Mouse (Mus musculus): Measurements from ENCODE around the gene Slc39a12.

Slc39a12 gene

DNA sequence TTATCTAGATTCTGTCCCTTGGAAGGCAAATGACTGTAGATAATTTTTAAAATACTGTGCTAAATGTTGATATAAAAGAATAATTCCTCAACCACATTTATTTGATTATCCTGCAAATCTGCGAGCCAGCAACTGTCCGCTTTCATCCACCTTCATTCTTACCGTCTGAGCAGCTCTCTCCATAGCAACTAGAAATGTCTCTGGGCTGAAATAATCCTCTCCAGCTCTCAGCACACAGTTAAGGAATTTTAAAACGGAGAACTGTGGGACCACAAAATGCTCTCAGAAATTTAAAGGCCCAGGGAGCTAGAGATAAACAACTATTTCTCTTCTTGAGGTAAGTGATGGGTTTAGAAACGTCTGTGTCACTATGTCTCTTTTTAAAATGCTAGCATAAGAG, at the start of gene Slc39a12:
TSS of gene Slc39a12 (plus strand) at position 155 of the 400 bp plus-strand sequence.
- DNase-seq (ENCODE audit: low read depth, low spot score) = no peak

DNA sequence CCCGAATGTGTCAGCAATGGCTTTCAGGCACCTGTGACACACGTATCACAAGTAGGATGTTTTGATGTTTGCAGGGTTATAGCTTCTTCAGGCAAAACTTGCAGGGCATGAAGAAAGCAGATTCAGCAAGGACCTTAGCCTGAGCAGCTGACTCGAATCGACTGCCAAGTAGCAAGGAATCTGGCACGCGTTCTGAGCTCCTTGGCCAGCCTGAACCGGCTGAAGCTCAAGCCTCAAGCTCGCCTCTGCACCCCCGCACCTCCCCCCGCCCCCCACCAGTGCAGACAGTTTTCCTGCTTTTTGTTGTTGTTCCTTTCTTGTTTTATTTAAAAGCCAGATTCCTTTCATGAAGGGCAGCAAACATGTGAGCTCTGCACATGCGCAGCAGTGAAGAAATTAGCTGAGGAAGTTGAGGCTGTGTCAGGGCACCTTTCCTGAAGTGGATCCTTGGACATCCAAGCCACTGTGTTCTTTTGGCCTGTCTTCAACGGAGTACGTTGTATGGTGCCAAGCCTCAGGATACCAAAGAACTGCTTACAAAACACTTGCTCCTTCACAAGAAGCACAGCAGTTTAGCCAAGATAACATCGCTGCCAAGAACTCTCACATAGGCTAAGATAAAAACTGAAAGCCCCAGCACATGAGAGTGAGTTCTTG, 46.3 kb upstream of the Slc39a12 start:
- no peak for DNase-seq (ENCODE audit: low read depth, low spot score)

DNA sequence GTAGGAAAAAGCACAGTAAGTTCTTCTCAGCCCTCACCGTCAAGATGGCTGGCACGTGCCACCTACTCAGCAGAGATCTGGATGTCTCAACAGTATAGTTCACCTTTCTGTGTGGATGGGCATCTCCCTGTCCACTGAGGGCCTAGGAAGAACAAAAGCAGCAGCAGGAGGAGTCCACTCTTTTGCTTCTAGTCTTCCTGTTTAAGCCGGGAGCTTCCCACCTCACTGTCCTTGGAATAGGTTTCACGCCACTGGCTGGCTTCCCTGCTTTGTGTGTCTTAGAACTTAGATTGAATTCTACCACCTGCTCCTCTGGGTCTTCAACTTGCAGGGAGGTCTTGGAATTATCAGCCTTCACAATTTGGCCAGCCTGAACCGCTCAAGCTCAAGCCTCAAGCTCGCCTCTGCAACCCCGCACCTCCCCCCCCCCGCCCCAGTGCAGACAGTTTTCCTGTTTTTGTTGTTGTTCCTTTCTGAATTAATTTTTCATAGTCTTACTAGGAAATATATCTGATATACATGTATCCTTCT, 45.7 kb upstream of the Slc39a12 start:
- DNase-seq (ENCODE audit: low read depth, low spot score) = no peak

DNA sequence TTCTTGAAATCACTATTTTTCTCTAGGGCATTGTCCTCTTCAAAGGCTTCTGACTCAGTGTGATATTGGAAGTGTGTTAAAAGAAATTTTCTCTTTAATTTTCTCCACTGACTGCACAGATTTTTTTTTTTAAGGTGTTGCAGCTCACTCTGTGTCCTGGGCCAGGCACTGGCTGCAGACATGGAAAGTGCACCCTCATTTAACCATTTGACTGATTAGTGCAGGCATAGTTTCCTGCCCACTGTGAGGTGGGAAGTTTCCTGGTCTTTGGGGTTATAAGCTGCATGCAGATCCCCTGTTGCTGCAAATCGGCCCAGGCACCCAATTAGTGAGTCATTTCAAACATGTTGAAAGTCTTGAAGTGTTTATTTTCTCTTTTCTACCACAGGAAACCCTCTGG, 740 bp downstream of the Slc39a12 start:
- no peak for DNase-seq (ENCODE audit: low read depth, low spot score)

DNA sequence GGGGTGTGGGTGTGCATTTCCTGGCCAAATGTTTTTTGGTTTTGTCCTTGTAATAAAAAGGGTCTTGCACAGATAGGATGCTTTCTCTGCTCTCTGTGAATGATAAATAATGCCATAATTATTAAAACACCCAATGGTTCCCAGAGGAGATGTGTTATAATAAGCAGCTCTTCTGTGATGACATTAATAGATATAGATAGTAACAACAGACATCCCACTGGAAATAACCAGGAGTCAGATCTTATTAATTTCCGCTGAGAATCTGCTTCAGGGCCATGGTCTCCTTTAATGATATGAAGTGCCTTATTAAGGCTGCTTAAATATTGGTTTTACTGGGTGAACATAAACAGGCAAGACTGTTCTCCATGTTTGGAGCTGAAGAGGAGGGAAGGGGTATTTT, 2.8 kb downstream of the Slc39a12 start:
- DNase-seq (ENCODE audit: low read depth, low spot score) = no peak

DNA sequence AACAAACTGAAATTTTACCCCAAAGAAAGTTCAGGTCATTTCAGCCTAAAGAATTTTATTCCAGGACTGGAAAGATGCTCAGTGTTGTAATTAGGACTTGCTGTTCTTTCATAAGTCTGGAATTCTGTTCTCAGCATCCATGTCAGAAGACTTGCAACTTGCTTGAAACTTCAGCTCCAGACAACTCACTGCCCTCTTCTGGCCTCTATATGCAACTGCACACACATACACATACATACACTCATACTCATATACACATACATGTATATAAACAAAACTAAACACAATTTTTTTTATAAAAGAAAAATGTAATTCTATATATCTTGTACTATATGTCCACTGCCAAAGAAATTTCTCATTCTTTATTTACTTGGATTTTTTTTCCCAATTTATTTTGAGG, 14.9 kb downstream of the Slc39a12 start:
- no peak for DNase-seq (ENCODE audit: low read depth, low spot score)

DNA sequence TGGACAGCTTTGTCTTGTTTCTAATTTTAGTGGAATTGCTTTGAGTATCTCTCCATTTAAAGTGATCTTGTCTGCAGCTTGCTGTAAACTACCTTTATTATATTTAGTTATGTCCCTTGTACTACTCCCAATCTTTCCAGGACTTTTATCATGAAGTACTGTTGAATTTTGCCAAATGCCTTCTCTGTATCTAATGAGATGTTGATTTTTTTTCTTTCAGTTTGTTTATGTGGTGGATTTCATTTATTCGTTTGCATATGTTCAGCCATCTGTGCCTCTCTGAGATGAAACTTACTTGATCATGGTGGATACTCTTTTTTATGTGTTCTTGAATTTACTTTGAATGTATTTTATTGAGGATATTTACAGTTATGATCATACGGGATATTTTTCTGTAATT, 40.9 kb downstream of the Slc39a12 start:
- DNase-seq (ENCODE audit: low read depth, low spot score) = no peak

DNA sequence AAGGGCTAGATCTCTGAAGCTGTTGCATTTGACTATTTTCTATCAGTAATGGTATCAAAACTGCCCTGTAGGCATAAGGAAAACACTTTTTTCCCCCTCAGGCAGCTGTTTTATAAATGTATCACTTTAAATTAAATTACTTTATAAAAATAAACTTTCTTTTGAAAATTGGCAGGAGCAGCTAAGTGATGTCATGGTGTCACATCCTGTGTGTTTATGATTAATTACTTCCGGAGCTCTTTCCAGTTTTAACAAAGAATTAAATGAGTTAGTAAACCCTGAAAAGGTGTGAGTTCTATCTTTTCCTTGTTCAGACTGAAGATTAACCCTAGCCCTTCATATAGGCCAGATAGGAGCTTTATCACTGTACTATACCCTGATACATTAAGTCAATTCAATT, 59.2 kb downstream of the Slc39a12 start:
- DNase-seq (ENCODE audit: low read depth, low spot score) = no peak

DNA sequence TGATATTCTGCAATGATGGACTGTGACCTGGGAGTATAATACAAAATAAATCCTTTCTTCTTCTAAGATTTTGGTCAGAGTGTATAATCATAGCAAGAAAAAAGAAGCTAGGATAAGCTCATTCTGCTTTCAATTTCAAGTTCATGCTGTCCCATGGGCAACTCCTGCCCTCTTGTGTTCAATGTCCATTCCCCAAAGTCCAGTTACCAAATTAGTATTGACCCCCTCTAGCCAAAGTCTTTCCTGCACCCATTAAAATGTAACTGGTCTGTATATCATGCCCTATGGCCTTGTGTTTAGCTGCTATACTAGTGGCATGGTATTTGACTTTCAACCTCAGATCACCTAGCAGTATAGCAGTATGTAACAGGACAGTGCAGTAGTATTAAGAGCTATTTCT, 62.8 kb downstream of the Slc39a12 start:
- no peak for DNase-seq (ENCODE audit: low read depth, low spot score)

DNA sequence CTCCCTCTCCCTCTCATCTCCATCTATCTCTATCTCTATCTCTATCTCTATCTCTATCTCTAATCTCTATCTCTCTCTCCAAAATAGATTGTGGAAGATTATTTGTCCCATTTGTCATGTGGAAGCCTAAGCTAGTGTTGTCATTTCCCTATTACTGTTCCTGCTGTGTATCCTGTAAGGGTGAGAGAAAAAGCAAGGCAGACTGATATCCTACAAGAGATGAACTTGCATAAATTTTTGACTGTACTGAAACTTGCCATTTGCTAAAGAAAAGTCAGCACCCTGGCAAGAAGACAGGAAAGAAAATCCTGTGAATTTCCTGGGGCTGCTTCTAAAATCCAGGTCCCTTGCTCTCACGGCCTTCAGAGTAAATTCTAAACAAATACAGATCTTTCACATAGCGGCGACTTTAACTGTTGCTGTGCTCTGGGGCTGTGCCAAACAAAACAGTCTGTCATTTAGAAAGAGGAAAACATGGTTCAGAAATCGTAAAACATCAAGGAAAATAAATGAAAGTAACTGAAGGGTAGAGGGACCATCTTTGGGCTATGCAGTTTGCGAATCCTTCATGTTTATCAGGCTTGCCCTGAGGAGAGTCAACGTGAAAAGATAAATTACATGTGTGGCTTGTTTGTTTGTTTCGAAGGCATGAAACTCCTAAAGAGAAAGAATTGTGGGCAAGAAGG, 67.0 kb downstream of the Slc39a12 start:
- DNase-seq (ENCODE audit: low read depth, low spot score) = no peak

DNA sequence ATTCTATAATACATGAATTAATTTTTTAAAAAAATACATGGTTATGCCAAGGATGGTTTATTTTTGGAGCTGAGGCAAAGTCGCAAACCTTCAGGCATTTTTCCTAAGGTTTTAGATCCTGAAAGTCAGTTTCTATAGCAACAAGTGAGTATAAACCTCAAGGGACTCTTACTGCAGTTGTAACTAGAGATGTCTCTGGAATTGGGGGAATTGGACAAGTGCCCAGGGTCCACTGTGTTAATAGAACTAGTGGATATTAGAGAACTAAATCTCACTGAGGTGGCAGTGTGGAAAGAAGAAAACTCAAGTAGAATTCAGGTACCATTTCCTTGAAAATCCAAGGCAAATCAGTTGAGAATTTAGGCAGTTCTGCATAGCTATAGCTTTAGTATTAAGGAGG, 76.3 kb downstream of the Slc39a12 start:
- DNase-seq (ENCODE audit: low read depth, low spot score) = no peak

DNA sequence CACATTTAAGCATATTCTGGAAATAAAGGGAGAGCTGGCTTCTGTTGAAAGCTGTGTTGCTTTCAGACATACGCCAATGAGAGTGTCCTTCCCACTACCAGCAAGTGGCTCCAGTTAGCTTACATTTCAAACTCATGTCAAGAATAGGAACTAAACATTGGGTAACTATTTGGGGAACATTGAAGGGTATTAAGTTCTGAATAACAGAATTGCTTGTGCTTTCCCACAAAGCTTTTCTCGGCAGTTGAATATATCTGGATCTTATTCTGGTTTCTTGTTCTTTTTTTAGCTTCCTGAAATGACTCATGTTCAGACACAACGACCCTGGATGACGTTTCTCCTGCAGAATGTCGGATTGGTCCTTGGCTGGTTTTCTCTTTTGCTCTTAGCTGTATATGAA, 106.0 kb downstream of the Slc39a12 start:
- no peak for DNase-seq (ENCODE audit: low read depth, low spot score)

DNA sequence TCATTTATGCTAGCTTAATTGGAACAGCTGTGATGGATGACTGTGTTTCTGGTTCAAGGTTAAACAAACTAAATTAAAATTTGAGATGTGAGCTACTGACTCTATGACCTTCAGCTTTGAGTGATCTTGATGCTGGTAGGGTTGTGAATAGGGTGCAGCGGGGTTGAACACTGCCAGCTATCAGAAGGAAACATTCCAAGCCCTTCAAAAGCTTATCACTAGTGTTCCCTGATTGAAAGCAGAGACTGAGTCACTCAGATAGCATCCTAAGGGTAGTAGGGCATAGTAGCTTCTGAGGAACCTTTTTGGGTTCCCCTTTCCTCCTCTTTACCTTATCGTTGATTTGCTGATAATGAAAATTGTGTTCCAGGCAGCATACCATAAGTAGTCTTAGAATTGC, 108.0 kb downstream of the Slc39a12 start:
- DNase-seq (ENCODE audit: low read depth, low spot score) = no peak

DNA sequence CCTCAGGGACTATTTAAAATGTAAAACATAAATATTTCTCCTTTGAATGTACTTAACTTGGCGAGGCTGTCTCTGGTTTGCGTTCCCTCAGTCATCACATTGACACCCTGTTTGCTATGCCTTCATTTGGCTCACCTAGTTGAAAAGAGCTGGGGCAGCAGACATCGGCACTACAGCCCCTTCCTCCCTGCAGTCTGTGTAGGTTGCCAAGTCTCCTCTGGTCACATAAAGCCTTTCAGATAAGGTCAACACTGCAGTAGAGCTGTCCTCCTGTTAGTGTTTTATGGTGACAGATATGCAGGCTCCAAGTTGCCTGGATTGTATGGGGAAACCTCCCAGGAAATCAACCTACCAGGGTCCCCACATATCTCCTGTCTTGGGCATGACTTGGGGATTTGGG, 114.4 kb downstream of the Slc39a12 start:
- no peak for DNase-seq (ENCODE audit: low read depth, low spot score)

DNA sequence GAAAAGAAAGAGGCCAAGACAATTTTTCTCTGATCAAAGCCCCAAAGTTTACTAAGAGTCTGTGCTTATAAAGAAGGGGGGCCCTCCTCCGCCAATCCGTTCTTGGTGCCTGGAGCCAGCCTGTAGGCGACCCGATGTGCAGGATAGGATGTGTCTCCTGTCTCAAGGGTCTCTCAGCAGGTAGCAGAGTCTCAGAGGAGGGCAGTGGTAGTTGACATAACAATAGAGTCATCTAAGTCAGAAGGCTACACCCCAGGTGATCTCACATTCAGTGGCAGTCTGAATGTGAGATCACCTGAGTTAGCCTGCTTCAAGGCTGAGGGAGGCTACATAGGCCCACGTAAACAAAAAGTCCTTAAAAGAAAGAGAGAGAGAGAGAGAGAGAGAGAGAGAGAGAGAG, 130.1 kb downstream of the Slc39a12 start:
- DNase-seq (ENCODE audit: low read depth, low spot score) = no peak

DNA sequence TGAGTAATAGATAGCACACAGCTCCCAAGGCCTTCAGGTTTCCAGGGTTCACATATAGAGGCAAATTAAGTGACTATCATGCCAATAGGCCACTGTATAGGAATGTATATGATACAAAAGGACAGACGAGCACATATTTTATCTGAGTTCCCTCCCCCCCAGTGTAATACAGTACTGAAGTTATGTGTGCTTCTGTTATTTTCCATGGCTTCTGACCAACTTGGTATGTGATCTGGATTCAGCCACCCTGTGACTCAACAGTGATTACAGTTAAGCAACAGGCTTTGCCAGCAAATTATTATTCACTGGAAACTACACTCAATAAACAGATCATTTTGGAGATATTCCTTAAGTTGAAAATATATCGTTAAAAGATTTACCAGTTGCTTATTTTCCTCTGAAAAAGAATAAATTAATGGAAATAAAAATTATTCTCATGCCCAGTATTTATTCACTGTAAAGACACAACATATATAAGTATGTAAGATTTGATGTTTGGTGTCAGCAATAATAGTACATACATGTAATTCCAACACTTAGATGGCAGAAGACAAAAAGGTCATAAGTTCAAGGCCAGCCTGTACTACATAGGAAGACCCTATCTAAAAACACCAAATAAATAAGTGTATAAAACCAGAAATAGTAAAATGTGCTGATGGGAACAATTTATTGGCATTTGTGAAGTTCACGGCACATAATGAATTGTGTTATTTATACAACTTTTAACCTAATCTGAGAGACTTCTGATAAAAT, 146.4 kb downstream of the Slc39a12 start:
- no peak for DNase-seq (ENCODE audit: low read depth, low spot score)

DNA sequence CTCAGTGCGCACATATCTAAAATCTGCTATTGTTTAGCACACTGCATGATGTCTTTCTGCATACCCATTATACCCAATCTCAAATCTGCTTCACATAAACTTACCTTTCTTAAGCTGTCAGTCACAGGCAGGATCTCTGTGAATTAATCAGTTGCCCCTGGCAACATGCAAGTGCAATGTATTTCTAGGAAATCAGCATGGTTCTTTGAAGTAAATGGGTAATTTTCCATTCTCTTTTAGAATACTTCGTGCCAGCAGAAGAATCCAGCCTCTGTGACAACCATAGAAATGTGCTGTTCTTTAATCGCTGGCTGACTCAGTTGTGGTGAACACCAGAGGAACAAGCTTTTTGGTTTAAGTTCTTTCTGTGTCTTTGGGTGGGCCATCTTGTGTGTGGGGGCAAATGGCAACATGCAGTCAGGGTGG, 147.1 kb downstream of the Slc39a12 start:
- no peak for DNase-seq (ENCODE audit: low read depth, low spot score)

DNA sequence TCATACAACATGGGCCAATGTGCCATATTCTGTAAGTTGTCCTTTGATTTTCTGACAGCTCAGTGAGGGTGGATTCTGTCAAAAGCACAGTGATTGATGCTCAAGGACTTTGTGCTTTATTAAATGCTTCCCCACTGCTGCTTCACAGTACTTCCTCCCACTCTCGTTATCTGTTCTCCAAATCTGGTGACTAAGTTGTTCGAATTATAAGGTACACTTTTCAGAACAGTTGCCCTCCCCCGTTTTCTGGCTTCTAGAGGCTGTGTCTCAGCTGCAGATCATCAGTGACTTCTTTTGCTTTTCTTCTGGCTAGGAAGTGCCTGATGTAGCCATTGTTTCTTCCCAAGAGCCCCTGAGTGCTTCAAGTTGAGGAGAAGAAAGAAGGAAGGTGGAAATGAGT, 149.7 kb downstream of the Slc39a12 start:
- no peak for DNase-seq (ENCODE audit: low read depth, low spot score)

DNA sequence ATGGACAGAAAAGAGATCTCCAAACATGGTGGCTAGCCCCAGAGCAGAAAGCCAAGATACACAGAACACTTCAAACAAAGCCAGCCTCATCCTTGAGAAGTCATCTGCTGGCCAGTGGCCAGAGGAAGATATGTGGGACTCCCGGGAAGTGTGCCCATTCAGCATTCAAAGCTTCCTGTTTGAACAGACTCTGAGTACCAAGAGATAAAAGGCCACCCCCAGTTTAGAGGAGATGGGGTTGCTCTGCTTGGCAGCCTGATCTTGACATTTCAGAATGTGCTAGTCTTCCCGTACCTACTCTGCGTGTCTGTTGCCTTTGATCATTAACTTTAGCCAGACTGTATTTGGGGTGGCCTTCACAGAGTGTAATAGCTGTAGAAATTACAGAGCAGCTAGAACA, 155.2 kb downstream of the Slc39a12 start:
- no peak for DNase-seq (ENCODE audit: low read depth, low spot score)

DNA sequence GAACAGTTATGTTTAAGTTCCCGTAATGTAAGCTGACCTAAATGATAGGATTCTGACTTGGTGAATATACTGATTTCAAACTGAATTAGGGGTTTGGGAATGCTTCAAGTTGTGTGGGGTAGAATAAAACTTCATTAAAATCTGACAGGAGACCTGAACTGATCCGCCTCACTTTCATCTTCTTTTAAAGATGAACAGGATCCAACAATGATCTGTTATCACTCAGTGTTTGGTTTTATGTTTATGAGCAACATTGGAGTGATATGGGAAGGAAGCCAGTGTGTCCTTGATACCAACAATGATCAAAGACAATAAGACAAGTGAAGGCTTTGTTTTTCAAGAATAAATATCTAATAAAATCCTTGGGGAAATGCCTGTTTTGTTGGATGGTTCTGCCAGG, 155.7 kb downstream of the Slc39a12 start:
- DNase-seq (ENCODE audit: low read depth, low spot score) = no peak

All from embryo, embryonic 11.5 days (tissue).